Mouse (Mus musculus) gastrocnemius, postnatal 36 days (tissue): ENCODE results near the gene Csgalnact2. TPM values are rescaled to one million over a fixed set of nuclear protein-coding genes. Genes with fewer than 3 reads are reported as not detected.

Experiments used
- DNase-seq, 2 experiments: peaks; one replicate each; pipeline ENCODE4 v3.0.0; 2022
- intact Hi-C: fragments of 180-260 bp; cut with DNase I; formaldehyde crosslinking; loops from one replicate; pipeline ENCODE4 v1.15.1; 2025
- total RNA-seq, 2 experiments: library from RNA; stranded (reverse); gene quantifications; 2 replicates each; pipeline ENCODE4 v1.2.3; 2021

The Csgalnact2 gene
- total RNA-seq, 2 experiments from 2014 or later = 25.3 to 25.9 TPM

GRCm38 (mm10) chr6:118150128-118150527 lies 11.2 kb upstream of the Csgalnact2 start:
- DNase-seq = no peak
- intact Hi-C loops = no loop called here

- no peak for DNase-seq
- intact Hi-C loops = no loop called here
Measured at GRCm38 (mm10) chr6:118140961-118141360, 2.0 kb upstream of the Csgalnact2 start.

- intact Hi-C loops = no loop called here
Measured at GRCm38 (mm10) chr6:118137148-118137547, 1.8 kb downstream of the Csgalnact2 start.

GRCm38 (mm10) chr6:118134461-118134860 lies 4.5 kb downstream of the Csgalnact2 start:
- intact Hi-C loops = no loop called here
- DNase-seq = no peak

More at GRCm38 (mm10) chr6:118137148-118137547, 1.8 kb downstream of the Csgalnact2 start:
- no peak for DNase-seq

DNA sequence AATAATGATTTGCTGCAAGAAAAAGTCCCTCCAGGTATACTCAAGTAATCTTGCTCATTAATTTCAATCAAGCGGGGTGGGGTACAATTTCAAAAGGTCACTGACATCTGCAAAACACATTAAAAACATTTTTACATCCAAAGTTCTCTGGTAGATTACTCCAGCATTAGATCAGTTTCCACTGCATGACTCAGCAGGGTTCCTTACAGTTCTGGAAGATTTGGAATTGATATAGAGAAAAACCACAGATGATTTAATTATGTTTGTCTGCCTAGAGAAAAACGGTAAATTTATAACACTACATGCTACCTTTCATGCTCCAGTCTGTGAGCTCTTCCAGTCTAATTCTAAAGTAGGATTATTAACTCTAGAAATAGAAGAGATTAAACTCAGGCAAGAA lies 8.9 kb downstream of the Csgalnact2 start:
- DNase-seq = no peak
- intact Hi-C loops = no loop called here

DNA sequence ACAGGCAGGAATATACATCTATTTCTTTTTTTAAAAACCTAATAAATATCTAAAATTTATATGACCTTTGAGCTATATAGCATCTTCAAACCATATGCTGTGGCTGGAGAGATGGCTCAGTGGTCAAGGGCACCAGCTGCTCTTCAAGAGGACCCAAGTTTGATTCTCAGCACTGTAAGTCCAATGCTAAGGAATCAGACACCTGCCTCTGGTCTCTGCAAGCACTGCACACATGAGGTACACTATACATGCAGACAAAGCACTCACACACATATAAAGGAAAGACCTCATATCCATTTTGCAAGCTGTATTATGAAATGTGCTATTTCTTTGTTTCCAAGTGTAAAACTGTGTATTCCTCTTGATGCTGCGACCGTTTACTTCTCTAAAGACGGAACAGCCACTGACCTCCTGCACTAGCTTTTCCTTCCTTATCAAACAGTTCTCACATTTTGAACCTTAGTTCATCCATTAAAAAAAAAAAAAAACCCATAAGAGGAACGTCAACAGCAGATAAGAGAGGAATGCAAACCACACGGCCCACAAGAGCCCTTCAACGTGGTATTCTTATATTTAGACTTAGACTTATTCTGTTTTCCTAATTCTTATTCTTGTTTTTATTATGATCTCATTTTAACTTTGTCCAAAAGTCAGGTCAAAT lies 11.0 kb downstream of the Csgalnact2 start:
- no peak for DNase-seq
- intact Hi-C loops = no loop called here

DNA sequence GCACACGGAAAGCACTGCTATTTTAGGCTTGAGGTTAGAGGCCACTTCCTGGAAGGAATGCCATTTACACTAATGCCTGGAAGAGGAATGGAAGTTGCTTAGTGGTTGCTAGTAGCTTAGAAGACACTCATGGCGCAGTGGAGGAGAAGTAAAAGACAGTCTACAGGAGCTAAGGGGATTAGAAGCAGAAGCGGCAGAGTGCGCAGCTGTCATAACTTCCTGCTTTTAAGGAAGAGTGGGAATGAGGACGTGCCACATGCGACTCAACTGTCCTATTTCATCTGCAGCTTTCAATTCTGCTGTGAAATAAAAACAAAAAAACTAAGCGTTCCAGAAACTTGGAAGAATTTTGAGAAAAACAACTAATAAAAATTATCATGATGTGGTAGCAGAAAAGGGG lies 11.7 kb downstream of the Csgalnact2 start:
- intact Hi-C loops = no loop called here
- no peak for DNase-seq

- intact Hi-C loops = no loop called here
- no peak for DNase-seq
Measured at GRCm38 (mm10) chr6:118126577-118126976, 12.4 kb downstream of the Csgalnact2 start.

- intact Hi-C loops = no loop called here
- DNase-seq = no peak
Measured at GRCm38 (mm10) chr6:118122767-118123166, 16.2 kb downstream of the Csgalnact2 start.

- intact Hi-C loops = no loop called here
- DNase-seq = no peak
Measured at GRCm38 (mm10) chr6:118111810-118112209, 27.1 kb downstream of the Csgalnact2 start.

- intact Hi-C loops = no loop called here
- DNase-seq = no peak
Measured at GRCm38 (mm10) chr6:118099311-118099802, 39.6 kb downstream of the Csgalnact2 start.

GRCm38 (mm10) chr6:118097765-118098365 lies 41.1 kb downstream of the Csgalnact2 start:
- intact Hi-C loops = no loop called here
- no peak for DNase-seq

- DNase-seq = no peak
- intact Hi-C loops = no loop called here
Measured at GRCm38 (mm10) chr6:118090827-118091226, 48.1 kb downstream of the Csgalnact2 start.

GRCm38 (mm10) chr6:118088750-118089440 lies 50.0 kb downstream of the Csgalnact2 start:
- intact Hi-C loops = no loop called here
- DNase-seq = no peak

GRCm38 (mm10) chr6:118087955-118088354 lies 51.0 kb downstream of the Csgalnact2 start:
- intact Hi-C loops = no loop called here
- no peak for DNase-seq

- no peak for DNase-seq
- intact Hi-C loops = no loop called here
Measured at GRCm38 (mm10) chr6:118084596-118084995, 54.3 kb downstream of the Csgalnact2 start.

GRCm38 (mm10) chr6:118083608-118084007 lies 55.3 kb downstream of the Csgalnact2 start:
- intact Hi-C loops = no loop called here
- DNase-seq = no peak

DNA sequence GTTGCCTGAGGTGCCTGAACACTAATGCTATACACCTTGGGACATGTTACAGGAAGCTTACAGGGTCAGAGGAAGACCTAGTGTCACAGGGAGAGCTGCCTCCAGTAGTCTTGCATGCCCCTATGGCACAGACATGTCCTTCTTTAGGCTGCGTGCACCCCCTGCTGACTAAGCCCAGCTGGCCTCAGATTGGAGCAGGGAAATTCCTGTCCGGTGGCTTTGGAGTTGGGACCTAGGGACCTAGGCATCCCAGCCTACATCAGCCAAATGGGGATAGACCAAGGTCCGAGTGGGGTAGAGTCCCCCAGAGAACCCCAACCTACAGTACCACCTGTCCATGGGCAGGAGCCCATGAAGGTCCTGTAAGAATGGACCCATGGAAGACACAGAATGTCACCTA lies 56.6 kb downstream of the Csgalnact2 start:
- no peak for DNase-seq

GRCm38 (mm10) chr6:118080711-118081110 lies 58.2 kb downstream of the Csgalnact2 start:
- no peak for DNase-seq
- intact Hi-C loops = no loop called here

More for the DNA sequence above, 56.6 kb downstream of the Csgalnact2 start:
- intact Hi-C loops = no loop called here

DNA sequence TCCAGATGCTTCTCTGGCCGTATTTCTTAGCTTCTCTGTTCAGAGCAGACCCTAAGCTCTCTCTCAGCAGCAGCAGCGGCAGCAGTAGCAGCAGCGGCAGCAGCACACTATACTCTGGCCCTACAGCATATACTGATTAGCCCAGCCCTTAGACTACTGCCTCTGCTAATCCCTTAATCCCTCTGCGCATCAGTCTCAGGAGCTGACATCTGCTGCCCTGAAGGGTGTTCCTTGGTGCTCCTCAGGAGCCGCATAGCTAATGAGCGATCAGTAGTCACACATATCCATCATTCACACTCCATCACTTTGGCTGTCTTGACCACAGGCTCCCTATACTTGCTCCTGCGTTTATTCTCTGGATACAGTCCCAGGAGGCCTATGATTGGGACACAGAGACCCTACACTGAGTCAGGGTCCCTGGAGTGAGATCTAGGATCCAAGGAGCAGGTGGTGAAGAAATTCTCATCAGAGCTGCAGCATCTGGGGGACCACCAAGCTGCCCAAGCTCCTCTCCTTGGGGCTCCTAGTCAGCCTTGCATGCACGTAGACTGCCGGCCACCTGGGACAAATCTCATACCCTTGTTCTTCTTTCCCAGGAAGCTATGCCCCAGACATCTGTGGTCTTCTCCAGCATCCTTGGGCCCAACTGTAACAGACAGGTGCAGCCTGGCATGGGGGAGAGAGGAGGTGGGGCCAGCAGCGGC lies 59.0 kb downstream of the Csgalnact2 start:
- DNase-seq = no peak
- intact Hi-C loops = no loop called here

- no peak for DNase-seq
- intact Hi-C loops = no loop called here
Measured at GRCm38 (mm10) chr6:118079292-118079691, 59.6 kb downstream of the Csgalnact2 start.
